Mouse (Mus musculus) intestine, embryonic 14.5 days (tissue): ENCODE results near the gene Igsf6. TPM values are rescaled to one million over a fixed set of nuclear protein-coding genes. Genes with fewer than 3 reads are reported as not detected.

Experiments used
- ATAC-seq: fragments of 200-750 bp; cut with Nextera tagmentation; replicated peaks from 2 replicates; pipeline ENCODE4 v1.8.0; 2017; ENCODE audit warnings: low read depth, moderate number of reproducible peaks, moderate TSS enrichment, moderate library complexity; ENCODE audit not compliant: low FRiP score, low TSS enrichment
- DNase-seq: peaks from one replicate; pipeline ENCODE4 v3.0.0-alpha.2; 2018; ENCODE audit warnings: low spot score
- H3K27ac ChIP-seq: fragments of 300-500 bp; sonication (generic); 2 replicates; pipeline ENCODE4 v1.5.1; 2014; ENCODE audit warnings: low read depth, mild to moderate bottlenecking, control low read depth
- H3K27me3 ChIP-seq: fragments of 300-500 bp; sonication (generic); replicated peaks from 2 replicates; pipeline ENCODE4 v1.6.1; 2014; ENCODE audit warnings: low read length, control low read depth; ENCODE audit not compliant: control insufficient read depth, insufficient read depth
- H3K36me3 ChIP-seq: fragments of 300-500 bp; sonication (generic); 2 replicates; pipeline ENCODE4 v1.6.1; 2014; ENCODE audit warnings: low read length, control low read depth; ENCODE audit not compliant: control insufficient read depth, insufficient read depth
- H3K4me1 ChIP-seq: fragments of 300-500 bp; sonication (generic); replicated peaks from 2 replicates; pipeline ENCODE4 v1.6.1; 2014; ENCODE audit warnings: low read length, control low read depth, mixed read lengths; ENCODE audit not compliant: control insufficient read depth, insufficient read depth
- H3K4me2 ChIP-seq: fragments of 300-500 bp; sonication (generic); 2 replicates; pipeline ENCODE4 v1.6.1; 2014; ENCODE audit warnings: low read length
- H3K4me3 ChIP-seq: fragments of 300-500 bp; sonication (generic); 2 replicates; pipeline ENCODE4 v1.5.1; 2014; ENCODE audit warnings: low read depth, low read length, control low read depth, mixed read lengths
- H3K9ac ChIP-seq: fragments of 300-500 bp; sonication (generic); 2 replicates; pipeline ENCODE4 v1.6.1; 2014; ENCODE audit warnings: mild to moderate bottlenecking, low read length
- H3K9me3 ChIP-seq: fragments of 300-500 bp; sonication (generic); 2 replicates; pipeline ENCODE4 v1.6.1; 2016; ENCODE audit warnings: low read length, control low read depth; ENCODE audit not compliant: control insufficient read depth
- WGBS: fragments of 180-500 bp; shearing (Covaris S2); extraction: QIAGEN DNeasy Blood & Tissue Kit; methylation state at CpG from one replicate; pipeline ENCODE4 v1.1.7; 2014; 5-methylcytosine and 5-hydroxymethylcytosine counted together
- polyA plus RNA-seq: library from polyadenylated mRNA; unstranded; fragments of >200 nt; fragmentation: Nextera tagmentation; extraction: Ambion mirVana; gene quantifications from 2 replicates; pipeline ENCODE4 v1.2.1, GENCODE M21; 2014

Igsf6 gene
- polyA plus RNA-seq, 1 experiment from 2014 or later = 3.5 TPM

GRCm38 (mm10) chr7:121044251-121044650, 30.1 kb downstream of the Igsf6 start:
- peaks cover 26% of the 10 kb centered on the region for H3K4me1 ChIP-seq
- H3K4me3 ChIP-seq = no peak overlapping the region
- DNase-seq (no peak), ATAC-seq (no peak)
- no peak overlapping the region for H3K9ac ChIP-seq
- H3K36me3 ChIP-seq = 0 out of 2 replicates have a peak, but pooled peaks cover 5% of the 10 kb centered on the region
- WGBS = 86% methylated on average over 1 of the region's 1 CpGs
- 0 out of 2 replicates have a peak, but pooled peaks cover 3% of the 10 kb centered on the region for H3K9me3 ChIP-seq
- H3K4me2 ChIP-seq = no peak overlapping the region
- no peaks in the 10 kb centered on the region for H3K27me3 ChIP-seq
- no peak overlapping the region for H3K27ac ChIP-seq

- Histone ChIP-seq H3K4me3 (no peak overlapping the region), H3K9me3 (0 out of 2 replicates have a peak, but pooled peaks cover 3% of the 10 kb centered on the region), H3K4me2 (no peak overlapping the region), H3K9ac (no peak overlapping the region), H3K27me3 (no peaks in the 10 kb centered on the region), H3K4me1 (peaks cover 27% of the 10 kb centered on the region), H3K36me3 (no peaks in the 10 kb centered on the region), H3K27ac (no peak overlapping the region)
- 92% methylated on average over 1 of the region's 1 CpGs for WGBS
- ATAC-seq (no peak), DNase-seq (no peak)
Observed at GRCm38 (mm10) chr7:121043510-121043909, 30.9 kb downstream of the Igsf6 start.

- Histone ChIP-seq H3K4me1 (peaks cover 29% of the 10 kb centered on the region), H3K27me3 (no peaks in the 10 kb centered on the region), H3K36me3 (no peaks in the 10 kb centered on the region), H3K4me2 (no peak overlapping the region), H3K27ac (no peak overlapping the region), H3K4me3 (no peak overlapping the region), H3K9me3 (0 out of 2 replicates have a peak, but pooled peaks cover 3% of the 10 kb centered on the region), H3K9ac (no peak overlapping the region)
- ATAC-seq (no peak), DNase-seq (no peak)
- WGBS = 97% methylated on average over 3 of the region's 3 CpGs
Observed at GRCm38 (mm10) chr7:121043004-121043403, 31.4 kb downstream of the Igsf6 start.

DNA sequence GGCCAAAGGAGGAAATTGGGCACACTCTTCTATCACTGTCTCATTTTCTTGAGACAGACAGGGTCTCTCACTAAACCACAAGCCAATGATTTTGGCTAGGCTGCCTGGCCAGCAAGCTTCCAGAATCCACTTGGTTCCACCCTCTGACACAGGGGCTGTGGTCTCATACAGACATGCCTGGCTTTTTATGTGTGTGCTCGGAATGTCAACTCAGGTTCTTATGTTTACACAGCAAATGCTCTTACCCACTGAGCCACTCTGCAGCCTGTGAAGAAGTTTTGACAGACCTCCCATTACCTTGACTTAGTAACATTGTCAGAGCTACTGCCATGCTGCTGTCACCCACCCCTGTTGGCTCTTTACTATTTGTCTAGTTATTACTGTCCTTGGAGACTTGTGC, 32.4 kb downstream of the Igsf6 start:
- Histone ChIP-seq H3K4me2 (no peak overlapping the region), H3K4me3 (no peak overlapping the region), H3K36me3 (no peaks in the 10 kb centered on the region), H3K27me3 (no peaks in the 10 kb centered on the region), H3K4me1 (peaks cover 39% of the 10 kb centered on the region), H3K9me3 (0 out of 2 replicates have a peak, but pooled peaks cover 3% of the 10 kb centered on the region), H3K27ac (no peak overlapping the region), H3K9ac (no peak overlapping the region)
- WGBS = 23% methylated on average over 1 of the region's 1 CpGs
- DNase-seq (no peak), ATAC-seq (no peak)

- DNase-seq (no peak), ATAC-seq (no peak)
- Histone ChIP-seq H3K36me3 (no peaks in the 10 kb centered on the region), H3K9ac (no peak overlapping the region), H3K4me2 (no peak overlapping the region), H3K4me1 (peaks cover 47% of the 10 kb centered on the region), H3K9me3 (0 out of 2 replicates have a peak, but pooled peaks cover 3% of the 10 kb centered on the region), H3K27ac (no peak overlapping the region), H3K27me3 (no peaks in the 10 kb centered on the region), H3K4me3 (no peak overlapping the region)
- 79% methylated on average over 4 of the region's 4 CpGs for WGBS
Observed at GRCm38 (mm10) chr7:121040595-121040994, 33.8 kb downstream of the Igsf6 start.

DNA sequence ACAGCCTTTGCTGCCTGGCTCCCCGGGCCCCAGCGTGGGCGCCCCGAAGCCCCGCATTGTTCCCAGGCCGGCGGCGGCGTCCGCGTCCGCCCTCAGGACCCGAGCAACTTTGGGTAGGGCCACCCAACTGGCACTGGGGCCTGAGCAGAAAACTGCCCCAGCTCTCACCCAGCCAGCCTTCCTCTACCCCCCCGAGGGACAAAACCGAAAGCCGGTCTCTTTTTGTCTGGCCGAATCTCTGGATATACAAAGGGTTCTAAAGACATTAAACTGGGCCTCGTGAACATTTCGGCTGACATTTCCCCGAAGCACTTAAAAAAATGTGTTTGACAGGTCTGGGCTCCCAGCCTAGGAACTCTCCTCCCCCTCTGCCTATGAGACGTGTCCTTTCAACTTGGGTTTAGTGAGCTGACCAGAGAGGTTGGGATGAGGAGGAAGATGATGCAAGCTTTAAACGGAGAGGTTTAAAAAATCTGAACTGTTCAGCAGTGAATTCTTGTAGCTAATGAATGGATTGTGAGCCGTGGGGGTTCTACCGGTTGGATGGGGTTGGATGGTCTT, 39.1 kb downstream of the Igsf6 start:
- Histone ChIP-seq H3K4me3 (peak overlapping the region; percentile 96), H3K4me1 (peaks cover 32% of the 10 kb centered on the region), H3K27me3 (0 out of 2 replicates have a peak, but pooled peaks cover 7% of the 10 kb centered on the region), H3K27ac (peak overlapping the region; percentile 97), H3K9me3 (no peaks in the 10 kb centered on the region), H3K36me3 (no peaks in the 10 kb centered on the region), H3K4me2 (peak overlapping the region; percentile 78), H3K9ac (peak overlapping the region; percentile 99)
- WGBS = under 1% methylated on average over 24 of the region's 24 CpGs
- peak; percentile 51 for ATAC-seq
- peak; percentile 83 for DNase-seq

DNA sequence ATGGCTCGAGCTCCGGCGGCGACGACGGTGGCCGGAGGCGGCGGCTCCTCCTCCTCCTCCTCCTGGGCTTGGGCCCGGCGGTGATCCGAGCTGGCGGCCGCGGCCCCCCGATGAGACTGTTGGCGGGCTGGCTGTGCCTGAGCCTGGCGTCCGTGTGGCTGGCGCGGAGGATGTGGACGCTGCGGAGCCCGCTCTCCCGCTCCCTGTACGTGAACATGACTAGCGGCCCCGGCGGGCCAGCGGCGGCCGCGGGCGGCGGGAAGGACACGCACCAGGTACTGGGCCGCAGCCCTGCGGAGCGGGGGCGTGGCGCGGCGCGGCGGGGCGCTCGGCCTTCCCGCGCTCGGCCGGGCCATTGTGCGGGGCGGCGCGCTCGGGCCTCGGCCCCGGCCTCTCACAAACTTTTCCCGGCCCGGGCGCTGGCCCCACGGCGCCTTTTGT, 39.7 kb downstream of the Igsf6 start:
- Histone ChIP-seq H3K4me3 (peak overlapping the region; percentile 96), H3K4me1 (peaks cover 28% of the 10 kb centered on the region), H3K9me3 (no peaks in the 10 kb centered on the region), H3K9ac (peak overlapping the region; percentile 99), H3K36me3 (no peaks in the 10 kb centered on the region), H3K27me3 (0 out of 2 replicates have a peak, but pooled peaks cover 7% of the 10 kb centered on the region), H3K27ac (peak overlapping the region; percentile 97), H3K4me2 (peak overlapping the region; percentile 78)
- DNase-seq (no peak), ATAC-seq (peak; percentile 80)
- WGBS = under 1% methylated on average over 42 of the region's 63 CpGs

DNA sequence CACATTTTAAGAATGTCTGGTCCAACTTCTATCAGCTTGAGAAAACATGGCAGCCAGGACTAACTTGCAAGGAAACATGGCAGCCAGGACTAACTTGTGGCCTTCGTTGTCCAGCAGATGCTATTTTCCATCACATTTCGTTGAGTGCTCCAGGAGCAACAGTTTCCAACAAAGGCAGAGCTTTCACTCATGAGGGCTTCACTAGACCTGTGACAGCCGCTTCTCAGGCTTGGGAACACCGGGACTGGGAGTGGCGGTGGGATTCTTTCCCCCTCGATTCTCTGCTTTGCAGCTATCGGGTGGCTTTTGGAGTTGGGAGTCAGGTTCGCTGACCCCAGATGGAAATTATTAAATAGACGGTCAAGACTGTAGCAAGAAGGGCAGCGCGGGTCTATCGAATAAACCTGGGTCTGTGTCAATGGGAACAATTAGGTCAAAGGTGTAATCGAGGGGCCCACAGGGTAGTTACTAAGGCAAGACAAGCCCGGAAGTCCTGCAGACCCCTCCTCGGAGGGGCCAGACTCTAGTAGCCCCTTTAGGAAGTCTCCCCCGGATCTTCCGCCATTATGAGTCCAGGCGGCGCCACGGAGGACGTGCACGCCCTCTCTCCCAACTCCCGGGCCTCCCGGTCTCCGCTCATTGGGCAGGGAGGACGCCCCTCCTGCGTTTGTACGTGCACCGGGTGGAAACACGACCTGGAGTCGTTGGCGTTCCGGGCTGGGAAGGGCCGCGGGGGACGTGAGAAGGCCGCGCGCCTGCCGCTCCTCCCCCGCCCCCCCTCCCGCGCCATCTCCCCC, 40.3 kb downstream of the Igsf6 start, which contains the start of gene Mettl9:
Gene Mettl9, plus strand, starts transcription at position 590 of the 797 bp plus-strand sequence.
- ATAC-seq (peak; percentile 99), DNase-seq (peak; percentile 100)
- Histone ChIP-seq H3K9me3 (no peaks in the 10 kb centered on the region), H3K9ac (peak within 1 kb of the TSS; percentile 99), H3K4me1 (peaks cover 23% of the 10 kb centered on the region), H3K36me3 (no peaks in the 10 kb centered on the region), H3K4me2 (peak within 1 kb of the TSS; percentile 78), H3K4me3 (peak within 1 kb of the TSS; percentile 96), H3K27ac (peak within 1 kb of the TSS; percentile 97), H3K27me3 (0 out of 2 replicates have a peak, but pooled peaks cover 7% of the 10 kb centered on the region)
- WGBS = 4% methylated on average over 39 of the region's 43 CpGs
